Mouse (Mus musculus) mesoderm, embryonic 11.5 days (tissue): ENCODE data around the gene Cep55.
A peak's percentile ranks its signal among the peaks of the same experiment; 100 is the strongest.

Source experiments
- DNase-seq: peaks from one replicate; pipeline ENCODE4 v3.0.0-alpha.2; 2012; ENCODE audit warnings: low read depth, low spot score

Cep55 gene

DNA sequence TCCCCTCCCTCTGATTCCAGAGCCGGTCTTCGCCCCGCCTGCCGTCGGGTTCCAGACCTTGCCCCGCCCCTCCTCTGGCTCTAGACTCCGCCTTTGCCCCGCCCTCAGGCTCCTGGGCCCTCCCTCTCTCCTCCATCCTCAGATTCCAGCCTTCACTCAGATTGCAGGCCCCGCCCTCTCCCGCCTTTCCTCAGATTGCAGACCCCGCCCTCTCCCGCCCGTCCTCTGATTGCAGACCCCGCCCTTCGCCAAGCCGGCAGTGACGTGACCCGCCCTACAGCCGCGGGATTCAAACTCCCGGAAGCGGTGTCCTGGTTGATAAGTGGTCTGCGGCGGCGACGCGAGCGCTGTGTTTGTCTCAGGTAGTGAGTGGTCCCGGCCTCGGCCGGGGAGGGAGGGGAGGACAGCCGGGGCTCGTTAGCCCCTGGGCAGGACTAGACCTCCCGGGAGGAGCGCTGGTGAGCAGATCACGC, at the start of gene Cep55:
Cep55 (plus strand) TSS at position 292 of the 473 bp plus-strand sequence.
- DNase-seq, result peak; percentile 99

DNA sequence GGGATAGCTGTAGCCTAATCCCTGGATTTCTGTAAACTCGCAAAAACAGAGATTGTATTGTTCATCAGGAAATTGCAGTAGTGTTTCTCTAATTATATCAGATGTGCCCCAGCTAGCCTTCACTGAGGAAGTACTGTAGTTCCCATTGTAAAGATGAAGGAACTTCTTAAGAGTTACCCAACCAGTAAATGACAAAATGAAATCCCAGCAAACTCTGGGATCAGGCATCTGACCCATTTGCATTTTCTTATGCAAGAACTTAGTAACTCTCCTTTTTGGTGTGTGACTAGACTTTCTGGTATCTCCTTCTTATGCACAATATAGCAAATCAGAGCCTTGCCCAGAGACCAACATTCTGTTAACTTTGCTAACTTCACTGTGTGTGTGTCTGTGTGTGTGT, 43.4 kb upstream of the Cep55 start:
- no peak for DNase-seq

DNA sequence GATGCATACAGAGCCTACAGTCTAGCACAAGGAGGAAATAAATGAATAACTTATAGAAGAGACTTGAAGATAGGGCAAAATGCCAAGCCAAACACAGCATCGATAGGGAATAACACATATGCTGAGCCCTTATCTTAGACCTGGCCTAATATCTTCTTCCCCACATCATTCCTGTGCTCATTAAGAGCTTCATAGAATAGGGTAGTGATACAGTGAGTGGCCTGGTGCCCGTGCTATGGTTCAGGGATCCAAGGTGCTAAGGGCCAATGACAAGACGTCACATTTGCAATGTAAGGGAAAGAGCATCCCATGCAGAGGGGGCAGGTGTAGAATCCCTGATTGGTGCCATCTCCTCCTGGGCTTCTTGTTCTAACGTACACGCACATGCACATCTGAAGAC, 40.4 kb upstream of the Cep55 start:
- no peak for DNase-seq

DNA sequence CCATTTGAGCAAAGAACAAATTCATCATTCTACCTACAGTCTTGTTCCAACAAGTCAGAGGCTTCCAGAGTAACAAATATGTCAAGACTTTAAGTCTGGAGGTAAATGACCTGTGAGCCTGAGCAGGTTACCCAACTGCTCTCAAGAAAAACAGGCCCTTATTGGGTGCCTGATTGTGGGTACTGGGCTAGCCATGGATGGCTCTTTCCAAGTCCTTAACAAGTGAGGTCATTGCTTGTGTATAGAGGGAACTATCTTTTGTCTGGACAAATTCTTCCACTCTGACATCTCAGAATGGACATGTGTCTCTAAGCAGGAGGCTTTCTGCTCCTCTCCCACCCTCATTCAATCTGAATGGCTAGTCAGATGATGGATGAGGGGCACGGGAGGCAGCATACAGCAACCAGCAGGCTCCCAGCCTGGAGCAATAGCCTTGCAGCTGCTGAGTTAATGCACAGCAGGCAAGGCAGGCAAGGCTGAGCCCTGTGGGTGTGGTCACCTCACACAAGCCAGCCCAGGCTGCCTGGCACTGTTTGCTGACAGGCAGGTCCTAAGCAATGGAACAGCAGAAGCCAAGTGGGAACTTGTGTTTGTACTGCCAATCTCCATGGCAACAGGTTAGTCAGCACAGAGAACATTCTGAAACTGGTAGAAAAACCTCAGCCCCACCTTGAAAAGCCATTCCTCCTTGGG, 39.5 kb upstream of the Cep55 start:
- peak; percentile 83 for DNase-seq

DNA sequence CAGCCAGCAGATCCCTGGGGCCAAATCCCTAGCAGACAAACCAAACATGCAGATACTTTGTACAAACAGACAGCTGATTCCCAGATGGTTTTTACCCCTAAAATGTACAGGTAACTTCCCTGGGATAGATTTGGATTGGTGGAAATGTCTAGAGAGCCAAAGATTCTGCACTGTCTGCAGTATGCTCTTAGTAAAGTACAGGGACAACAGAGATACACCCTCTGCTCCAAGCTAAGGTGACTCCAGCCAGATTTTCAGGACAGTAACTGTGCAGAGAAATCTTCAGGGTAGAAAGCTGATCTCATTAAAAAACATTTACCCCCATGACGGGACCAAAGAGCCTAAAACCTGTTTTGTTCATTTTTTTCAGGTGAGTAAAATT, 38.9 kb upstream of the Cep55 start:
- no peak for DNase-seq

DNA sequence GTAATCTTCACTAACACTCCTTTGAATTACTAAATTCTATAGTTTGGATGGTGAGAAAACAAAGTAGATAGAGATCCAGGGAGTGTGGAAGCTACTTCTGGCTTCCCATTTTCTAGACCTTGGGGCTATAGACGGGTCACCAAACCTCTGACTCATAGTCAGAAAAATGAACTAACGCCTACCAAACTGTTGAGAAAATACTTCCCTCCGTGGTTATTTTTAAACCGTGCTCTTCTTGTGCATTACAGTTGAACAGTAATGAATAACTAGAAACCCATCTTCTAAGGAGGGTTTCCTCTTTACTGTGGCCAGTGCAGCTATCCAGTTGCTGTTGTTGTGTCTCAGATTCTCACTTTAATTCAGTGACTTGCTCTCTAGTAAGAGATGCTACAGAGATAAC, 32.1 kb upstream of the Cep55 start:
- DNase-seq, result no peak

DNA sequence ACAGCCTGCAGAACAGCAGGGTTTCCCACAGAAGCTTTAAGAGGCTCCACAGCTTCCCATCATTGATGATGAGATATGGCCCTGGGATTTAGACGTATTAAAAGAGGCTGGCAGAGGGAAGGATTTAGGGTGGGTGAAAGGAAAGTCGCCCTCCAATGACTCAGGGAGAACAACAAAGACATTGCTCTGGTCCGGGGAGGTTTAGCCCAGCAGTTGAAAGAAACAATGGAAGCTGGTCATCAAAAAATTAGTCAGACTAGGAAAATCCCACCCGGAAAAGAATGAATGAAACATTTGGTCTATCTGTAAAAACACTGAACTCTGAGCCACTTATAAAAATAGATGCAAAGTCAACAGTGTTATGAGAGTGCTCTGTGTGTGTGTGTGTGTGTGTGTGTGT, 31.2 kb upstream of the Cep55 start:
- DNase-seq, result no peak

DNA sequence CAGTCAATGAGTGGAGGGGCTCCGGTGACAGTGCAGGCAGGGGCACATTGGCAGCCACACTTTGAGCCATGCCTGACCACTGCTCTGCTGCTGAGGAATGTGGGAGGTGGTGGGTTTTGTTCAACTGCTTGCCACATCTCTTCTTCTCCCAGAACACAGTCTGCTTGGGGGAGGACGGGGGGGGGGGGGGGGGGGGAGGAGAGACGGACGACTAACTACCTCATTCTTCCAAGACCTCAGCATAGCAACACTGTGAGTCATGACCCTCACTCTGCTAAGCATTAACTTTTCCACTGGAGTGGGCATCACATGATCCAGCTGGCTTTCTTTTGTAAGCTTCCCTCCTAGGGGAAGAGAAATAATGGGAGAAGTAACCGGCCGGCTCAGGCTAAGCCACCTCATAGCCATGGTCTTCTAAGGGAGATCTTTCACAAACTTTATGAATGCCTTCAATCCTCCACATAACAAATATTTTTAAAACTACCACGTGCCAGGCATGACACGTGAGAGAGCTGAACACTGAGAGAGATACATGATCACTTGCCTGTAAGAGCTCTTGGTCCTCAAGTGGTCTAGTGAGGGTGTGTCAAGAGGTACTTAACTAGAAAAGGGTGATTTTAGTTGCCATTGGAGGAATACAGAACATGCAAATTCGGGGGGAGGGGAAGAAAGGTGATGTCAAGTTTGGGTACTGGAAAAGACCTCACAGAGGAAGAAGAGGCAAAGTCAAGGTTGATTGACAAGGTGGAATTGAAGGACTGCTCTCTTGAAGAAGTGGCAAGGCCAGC, 29.4 kb upstream of the Cep55 start:
- peak; percentile 30 for DNase-seq

DNA sequence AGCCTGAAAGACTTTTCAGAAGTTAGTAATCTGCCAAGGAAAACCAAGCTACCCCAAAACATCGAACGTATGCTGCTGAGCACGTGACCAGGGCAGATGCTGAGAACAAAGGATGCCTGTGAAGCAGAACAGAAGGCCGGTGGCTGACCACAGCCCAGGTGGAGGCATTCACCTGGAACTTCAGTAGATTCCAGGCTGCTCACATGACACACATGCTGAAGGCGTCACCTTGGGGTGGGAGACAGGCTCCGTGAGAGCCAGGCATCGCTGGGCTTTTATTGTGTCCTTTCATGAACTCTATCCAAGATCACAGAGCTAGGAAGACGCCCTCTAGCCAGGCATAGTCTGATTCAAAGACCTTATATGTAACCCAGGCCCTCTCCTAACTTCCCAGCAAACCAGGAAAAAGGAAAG, 28.6 kb upstream of the Cep55 start:
- no peak for DNase-seq

DNA sequence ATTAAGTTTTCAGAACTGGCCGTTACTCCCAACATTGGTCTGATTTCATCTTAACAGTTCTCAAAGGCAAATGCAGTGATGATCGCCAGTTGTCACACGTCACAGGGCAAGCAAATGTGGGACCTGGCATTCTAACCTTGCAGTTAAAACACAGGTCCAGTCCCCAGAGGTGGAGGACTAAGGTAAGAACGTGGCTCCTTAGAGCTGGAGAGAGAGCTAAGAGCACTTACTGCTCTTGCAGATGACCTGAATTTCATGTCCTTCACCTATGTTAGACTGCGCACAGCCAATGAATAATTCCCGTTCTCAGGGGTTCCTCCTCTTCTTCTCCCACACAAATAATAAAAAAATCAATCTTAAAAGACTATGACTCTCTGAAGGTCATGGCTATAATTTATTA, 27.4 kb upstream of the Cep55 start:
- no peak for DNase-seq

DNA sequence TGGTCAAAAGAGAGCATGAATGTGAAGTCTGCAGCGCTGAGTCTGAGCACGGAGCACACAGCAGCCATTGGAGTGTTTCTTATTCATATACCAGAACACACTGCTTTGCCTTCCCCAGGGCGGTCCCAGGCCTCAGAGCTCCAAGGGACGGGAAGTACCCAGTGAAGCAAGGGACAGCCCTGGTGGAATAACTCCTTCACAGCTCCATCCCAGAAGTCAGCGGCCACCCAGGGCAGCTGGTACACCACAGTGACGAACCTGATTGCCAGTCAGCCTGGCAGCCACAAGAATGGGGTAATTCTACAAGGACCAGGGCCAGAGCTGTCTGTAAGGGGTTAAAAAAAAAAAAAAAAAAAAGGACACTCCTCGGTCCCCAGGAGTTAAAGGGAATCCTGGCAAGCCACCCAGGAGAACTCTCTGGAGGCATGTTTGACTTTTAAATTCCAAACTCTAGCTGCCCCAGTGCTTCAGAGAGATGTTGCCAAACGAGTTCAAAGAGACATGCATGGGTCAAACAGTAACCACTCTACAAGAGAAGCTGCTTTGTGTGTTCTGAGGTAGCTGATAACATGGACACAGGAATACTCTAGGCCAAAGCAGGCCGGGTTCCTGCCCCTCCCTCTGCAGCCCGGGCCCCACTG, 26.8 kb upstream of the Cep55 start:
- no peak for DNase-seq

DNA sequence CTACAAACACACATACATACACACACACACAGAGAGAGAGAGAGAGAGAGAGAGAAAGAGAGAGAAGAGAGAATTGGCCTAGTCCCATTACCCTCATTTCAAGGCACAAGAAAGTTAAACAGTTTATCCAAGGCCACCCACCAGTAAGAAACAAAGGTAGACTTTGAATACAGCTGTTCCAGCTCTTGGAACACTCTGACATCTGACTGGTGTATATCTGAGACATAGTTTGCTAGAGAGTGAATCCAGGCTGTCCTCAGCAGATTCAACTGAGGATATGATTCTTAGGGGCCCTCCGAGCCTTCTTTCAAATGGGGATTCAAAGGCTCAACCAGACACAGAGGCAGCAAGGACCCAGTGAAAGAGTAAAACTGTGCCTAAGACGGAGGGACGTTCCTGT, 25.5 kb upstream of the Cep55 start:
- DNase-seq, result no peak

DNA sequence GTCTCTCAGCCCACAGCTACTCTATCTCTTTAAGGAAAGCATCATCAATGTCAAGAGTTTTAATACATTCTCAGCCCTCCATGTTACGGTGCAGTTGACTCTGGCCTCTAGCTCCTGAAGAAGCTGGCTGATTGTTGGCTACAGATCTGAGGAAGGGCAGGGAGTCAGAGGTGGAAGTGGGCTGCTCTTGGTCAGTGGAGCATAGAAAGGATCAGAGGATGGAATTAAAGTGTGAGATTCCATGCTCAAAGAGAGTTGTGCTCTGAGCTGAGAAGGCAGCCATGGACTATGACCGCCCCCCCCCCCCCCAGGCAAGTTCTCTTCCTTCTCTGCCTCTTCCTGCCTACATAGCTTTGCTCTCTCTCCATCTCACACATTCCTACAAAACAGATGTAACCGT, 24.9 kb upstream of the Cep55 start:
- DNase-seq, result no peak

DNA sequence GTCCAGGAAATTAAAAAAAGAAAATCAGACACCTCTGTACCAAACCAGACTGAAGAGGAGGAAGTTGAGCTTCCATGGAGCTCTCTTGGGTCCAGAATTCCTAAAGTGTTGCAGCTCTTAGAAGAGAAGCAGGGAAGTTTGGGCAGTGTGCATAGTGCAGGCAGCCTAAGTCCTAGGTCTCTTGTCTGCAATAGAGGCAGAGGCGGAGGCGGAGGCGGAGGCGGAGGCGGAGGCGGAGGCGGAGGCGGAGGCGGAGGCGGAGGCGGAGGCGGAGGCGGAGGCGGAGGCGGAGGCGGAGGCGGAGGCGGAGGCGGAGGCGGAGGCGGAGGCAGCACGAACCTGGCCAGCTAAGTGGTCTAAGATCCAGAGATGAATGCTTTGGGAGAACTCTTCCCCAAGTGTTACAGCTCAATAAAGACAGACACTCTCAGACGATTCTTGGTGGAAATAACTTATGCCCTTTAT, 24.1 kb upstream of the Cep55 start:
- DNase-seq, result no peak

DNA sequence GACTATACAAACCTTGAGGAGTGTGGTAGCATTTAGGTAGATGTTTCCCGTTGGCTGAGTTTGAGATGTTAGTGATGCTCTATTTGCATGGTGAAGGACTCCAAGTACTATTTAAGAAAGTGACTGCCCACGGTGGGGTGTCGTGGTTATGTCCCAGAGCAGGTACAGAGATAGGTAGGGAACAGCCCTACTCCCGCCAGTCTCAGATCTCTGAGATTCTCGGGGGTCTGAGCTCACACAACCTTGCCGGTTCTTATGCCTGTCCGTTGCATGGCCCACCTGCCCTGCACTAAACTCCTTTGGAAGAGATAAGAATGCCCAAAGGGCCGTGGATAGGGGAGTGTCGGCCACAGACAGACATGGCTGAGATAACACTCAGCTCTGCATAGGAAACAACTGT, 23.7 kb upstream of the Cep55 start:
- no peak for DNase-seq

DNA sequence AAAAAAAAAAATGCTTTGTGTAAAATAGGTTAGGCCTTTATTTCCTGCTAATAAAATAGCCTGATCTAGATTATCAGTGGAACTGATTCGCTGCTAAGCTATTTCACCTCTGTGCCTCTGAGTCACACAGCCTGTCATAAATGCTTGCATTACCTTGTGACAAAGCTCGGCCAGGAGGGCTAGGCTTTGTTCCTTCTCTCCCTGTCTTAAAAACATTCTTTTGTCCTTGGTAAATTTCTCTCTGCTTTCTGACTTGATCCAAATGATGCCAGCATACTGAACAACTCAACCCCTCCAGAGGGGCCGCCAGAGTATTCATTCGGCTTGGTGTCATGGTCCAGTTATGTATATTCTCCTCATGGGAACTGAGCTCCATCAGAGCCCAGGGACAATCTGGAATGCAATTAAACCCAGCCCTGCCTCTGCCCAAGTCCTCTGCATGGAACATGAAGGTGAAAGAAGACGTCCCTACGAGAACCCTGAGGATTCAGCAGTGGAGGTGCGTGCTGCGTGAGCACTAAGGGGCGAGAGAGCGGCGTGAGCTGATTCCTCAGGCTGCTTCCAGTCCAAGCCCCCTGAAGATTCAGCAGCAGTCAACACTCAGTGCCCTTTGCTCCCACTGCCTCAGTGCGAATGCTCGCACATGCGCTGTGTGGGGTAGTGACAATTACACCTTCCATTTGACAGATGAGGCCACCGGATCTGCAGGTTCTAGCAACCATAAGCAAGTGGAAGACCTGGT, 21.6 kb upstream of the Cep55 start:
- DNase-seq, result no peak

DNA sequence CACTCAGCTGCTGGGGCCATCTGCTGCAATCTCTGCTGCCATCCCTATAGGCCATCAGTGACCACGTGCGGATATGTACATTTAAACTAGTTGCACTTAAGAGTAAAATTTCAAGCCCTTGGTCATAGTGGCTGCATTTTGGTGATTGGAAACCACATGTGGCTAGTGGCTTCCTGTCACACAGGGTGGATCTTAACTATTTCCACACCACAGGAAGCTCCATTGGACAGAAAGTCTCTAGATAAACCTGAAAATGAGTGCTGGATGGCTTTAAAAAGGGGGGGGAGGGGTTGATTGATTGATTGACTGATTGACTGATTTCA, 21.1 kb upstream of the Cep55 start:
- no peak for DNase-seq

DNA sequence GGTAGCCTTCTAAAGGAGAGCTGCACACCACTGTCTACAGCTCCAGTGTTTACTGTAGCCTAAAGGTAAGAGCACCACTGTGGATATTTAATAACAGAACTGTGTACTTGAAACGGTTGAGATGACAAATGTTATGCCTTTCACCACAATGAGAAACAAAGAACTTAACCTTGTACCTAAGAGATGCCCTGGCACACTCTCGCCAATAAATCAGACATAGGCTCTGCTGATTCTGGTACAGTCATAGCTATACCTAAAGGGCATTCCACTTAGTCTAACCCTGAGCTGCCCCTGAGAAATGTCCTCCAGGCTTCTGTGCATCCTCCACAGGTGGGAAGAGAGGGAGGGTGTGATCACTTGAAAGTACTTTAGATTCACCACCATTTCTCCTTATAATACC, 20.1 kb upstream of the Cep55 start:
- DNase-seq, result no peak

DNA sequence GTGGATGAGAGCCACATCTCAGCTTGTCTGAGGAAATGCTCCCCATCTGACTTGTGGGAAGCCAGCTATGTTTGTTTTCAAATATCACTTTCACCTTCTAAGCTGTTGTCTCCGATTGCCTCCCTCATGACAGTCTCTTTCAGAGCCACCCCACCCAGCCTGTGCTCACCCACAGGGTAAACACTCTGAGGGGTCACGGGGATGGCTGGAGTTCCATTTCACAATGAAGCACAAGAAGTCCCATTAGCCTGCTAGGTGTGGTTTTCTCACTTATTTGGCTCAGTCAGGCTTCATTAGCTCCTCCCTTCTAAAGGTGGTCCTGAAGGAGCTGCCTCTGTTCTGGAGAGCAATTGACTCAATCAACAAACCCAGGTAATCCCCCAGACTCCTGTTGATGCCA, 19.0 kb upstream of the Cep55 start:
- DNase-seq, result no peak

DNA sequence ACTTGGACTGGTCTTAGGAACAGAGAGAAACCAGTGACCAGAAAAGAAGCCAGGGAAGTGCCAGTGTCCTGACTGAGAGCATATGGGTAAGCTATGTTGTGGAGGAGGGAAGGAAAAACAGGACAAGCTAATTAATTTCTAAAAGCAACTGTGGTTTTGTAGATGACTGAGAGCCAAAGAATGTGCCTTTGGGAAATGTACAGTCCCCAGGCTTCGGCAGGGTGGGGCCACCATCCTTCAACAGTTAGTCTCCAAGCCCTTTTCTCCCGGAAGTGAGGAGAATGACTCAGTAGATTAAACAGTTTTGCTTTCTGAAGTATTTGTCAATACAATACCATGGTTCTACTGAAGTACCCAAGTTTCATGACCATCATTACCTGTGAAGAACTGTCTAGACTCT, 16.5 kb upstream of the Cep55 start:
- DNase-seq, result no peak

DNA sequence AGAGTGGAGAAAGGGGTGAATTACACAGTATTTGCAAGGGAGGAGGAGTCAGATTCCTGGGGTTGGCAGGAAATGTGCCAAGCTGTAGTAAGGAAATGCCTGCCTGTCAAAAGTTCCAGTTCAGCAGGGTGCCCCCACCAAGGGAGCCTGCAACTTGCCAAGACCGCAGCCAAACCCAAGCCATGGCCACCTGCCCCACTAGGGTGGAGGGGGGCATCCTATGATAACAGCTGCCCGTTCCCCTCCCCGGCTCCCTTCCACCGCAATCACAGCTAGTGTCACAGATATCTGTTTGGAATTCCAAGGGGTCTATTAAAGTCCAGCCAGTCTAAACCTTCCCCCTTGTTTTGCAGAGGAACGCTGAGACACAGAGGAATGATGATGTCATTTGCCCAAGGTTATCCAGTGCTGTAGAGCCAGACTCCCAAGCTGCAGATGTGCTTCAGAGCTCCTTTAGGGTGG, 12.5 kb upstream of the Cep55 start:
- DNase-seq, result no peak
